Mouse (Mus musculus): Measurements from ENCODE around the gene 1700037C18Rik. TPM values are rescaled to one million over a fixed set of nuclear protein-coding genes. Genes with fewer than 3 reads are reported as not detected.
"Not testable (repeated sequence)": the region's sequence is repeated elsewhere in the genome, so short reads cannot be mapped to it uniquely, and the experiment has no call there.

Gene 1700037C18Rik
- total RNA-seq, 2 experiments from 2014 or later: 5.6 to 7.8 TPM

DNA sequence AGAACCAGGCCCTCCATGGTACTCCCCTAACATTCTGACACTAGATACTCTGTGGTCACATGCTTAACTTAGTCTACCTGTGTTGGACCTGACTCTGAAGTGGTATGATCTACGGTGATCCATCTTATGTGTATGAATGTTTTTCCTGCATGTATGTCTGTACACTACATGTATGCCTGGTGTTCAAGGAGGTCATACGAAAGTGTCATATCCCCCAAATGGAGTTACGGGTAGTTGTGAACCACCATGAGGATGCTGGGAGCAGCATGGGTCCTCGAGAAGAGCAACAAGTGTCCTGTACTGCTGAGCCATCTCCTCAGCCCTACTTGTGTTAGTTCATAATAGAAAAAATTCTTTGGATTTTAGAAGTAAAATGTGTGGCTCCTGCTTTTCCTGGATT is 32.1 kb downstream of the 1700037C18Rik start:
- DNase-seq (ENCODE audit: low spot score in 2 of 2): no peak

GRCm38 (mm10) chr16:3872216-3873047 is 36.1 kb downstream of the 1700037C18Rik start, which contains the start of gene Naa60:
TSS of gene Naa60 (plus strand) at chr16:3872375.
- DNase-seq (ENCODE audit: low spot score in 2 of 2): peak; percentile 80 to 87

DNA sequence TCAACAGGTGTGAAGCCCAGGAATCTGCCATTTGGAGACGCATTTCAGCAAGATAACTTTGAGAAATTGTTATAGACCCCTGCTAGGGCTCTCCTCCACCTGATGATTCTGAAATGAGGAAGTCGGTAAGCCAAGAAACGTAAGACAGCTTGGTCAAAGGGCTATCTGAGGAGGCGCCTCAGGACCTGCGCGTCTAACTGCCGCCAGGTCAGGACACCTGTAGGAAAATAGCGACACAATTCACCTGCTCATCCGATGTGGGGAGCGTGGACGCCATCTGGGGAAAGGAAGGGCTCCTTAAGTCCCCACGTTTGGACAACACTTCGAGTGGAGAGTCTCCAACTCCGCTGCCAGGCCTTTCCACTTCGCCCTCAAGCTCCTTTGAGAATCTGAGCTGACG is 36.7 kb downstream of the 1700037C18Rik start:
- no peak for DNase-seq (ENCODE audit: low spot score in 2 of 2)

GRCm38 (mm10) chr16:3859254-3859653 is 49.2 kb downstream of the 1700037C18Rik start:
- DNase-seq (ENCODE audit: low spot score in 2 of 2): no peak

DNA sequence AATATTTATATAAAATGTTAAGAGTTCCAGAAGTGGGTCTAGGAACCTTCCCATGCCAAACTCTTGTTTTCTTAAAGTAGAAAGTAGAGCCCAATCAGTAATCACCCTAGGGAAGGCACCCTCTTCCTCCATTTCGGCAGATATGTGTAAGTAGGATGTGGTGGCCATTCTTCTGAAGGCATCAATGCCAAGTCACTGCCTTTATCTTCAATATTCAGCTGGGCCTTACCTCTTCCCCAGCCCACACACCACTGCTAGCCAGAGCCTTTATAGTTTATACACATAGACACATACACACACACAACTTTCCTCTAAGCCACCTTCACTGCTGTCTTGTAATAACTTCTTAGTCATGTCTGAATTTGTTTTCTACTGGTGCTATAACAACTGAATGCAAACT is 52.7 kb downstream of the 1700037C18Rik start:
- DNase-seq (ENCODE audit: low spot score in 2 of 2): no peak

DNA sequence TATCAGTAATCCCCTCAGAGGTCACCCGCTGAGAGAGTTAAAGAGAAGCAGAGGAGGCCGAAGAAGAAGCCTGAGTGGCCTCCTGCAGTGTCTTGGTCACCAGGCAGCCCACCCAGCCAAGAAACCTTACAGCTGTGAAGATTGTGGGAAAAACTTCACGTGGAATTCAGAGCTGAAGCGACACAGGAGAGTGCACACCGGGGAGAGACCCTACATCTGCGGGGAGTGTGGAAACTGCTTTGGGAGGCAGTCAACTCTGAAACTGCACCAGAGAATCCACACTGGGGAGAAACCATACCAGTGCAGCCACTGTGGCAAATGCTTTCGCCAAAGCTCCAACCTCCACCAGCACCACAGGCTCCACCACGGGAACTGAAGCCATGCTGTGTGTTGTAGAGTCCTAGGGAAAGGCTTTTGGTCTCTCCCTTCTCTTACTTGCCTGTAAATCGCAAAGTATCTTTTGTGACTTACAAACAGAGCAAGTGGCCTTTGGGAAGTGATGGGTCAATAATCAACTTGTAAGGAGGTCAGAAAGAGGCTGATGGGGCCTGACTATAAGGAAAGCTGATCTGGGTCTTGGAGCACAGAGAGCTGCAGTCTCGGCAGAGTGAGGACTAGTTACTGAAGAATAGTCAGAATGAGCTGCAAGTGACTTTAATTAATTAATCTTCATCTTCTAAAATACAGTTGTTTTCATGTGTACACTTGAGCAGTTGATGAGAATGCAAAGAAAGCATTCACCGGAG is 53.9 kb downstream of the 1700037C18Rik start:
- DNase-seq (ENCODE audit: low spot score in 2 of 2): no peak

DNA sequence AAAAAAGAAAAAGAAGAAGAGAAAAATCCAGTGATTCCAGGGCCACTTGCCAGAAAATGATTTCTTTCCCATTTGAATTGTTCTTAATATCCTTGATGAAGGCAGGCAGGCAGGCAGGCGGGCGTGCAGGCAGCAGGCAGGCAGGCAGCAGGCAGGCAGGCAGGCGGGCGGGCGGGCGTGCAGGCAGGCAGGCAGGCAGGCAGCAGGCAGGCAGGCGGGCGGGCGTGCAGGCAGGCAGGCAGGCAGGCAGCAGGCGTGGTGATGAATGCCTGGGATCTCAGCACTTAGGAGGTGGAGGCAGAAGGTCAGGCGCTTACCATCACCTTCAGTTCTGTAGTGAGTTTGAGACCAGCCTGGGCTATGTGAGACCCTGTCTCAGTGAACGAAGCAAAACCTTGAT is 55.9 kb downstream of the 1700037C18Rik start:
- DNase-seq (ENCODE audit: low spot score in 2 of 2): no peak

GRCm38 (mm10) chr16:3851301-3851700 is 57.2 kb downstream of the 1700037C18Rik start:
- DNase-seq (ENCODE audit: low spot score in 2 of 2): not testable (repeated sequence)

DNA sequence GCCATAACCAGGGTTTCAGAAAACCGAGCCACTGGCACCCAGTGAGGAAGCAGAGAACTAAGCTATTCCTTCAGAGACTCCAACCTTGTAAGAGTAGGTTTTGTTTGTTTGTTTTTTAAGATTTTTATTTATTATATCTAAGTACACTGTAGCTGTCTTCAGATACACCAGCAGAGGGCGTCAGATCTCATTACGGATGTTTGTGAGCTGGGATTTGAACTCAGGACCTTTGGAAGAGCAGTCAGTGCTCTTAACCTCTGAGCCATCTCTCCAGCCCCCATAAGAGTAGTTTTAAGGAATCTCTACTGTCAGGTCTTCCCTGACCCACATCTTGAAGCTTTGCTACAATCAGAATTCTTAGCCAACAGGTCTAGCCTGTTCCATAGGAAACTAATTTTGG is 60.1 kb downstream of the 1700037C18Rik start:
- DNase-seq (ENCODE audit: low spot score in 2 of 2): no peak

- DNase-seq (ENCODE audit: low spot score in 2 of 2): no peak
Measured at GRCm38 (mm10) chr16:3847871-3848270, 60.6 kb downstream of the 1700037C18Rik start.

DNA sequence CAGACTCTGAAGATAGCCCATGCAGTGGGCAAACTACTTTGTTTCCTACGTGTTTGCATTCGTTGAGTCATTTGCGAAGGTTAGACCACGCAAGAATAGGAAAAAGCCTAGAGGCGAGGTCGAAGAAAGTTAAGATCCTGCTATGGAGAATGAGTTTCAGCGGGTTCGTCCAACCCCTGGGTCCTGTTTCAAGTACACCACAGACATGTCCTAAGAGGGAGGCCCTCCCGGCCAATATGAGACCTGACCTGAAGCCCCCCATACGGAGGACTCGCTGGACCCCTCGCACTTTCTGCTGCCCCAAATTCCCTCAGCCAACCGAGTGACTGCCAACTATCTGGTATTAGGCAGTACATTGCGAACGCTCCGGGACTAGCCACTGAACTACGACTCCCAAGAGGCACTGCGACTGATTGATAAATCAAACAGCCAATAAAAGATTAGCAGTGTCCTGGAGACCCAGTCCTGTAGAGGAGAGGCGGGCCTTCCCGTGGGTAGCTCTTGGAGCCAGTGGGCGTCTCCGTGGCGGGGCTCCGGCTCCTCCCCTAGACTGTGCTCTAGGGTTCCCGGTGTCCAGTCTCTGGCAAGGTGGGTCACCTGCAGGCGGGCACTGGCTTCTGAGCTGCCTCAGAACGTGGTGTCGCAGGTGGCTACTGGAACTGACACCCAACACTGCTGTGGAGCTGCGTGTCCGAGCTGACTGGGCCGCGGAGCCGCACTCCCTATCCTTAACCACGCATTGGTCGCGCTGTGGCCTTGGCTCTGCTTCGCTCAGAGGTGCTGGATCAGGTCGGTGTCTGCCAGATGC is 61.6 kb downstream of the 1700037C18Rik start, which contains the start of gene Zfp174:
Gene Zfp174 (plus strand): TSS at position 558 of the 808 bp plus-strand sequence.
- peak; percentile 87 to 94 for DNase-seq (ENCODE audit: low spot score in 2 of 2)

Small RNA genes lying within 50 kb of the gene (microRNA-seq; reads per million reads assigned to microRNA genes)
- gene Gm23493: 0 reads per million in 2 experiments

Other genes starting within 250 kb of the 1700037C18Rik start
- gene Mefv, start 190.6 kb downstream of the 1700037C18Rik start, total RNA-seq (2021): not detected
- gene Zfp263, start 164.6 kb downstream of the 1700037C18Rik start, total RNA-seq (2021): 10 to 100 TPM; 17.2 to 19.3 TPM
- not detected for gene Olfr15, start 77.8 kb downstream of the 1700037C18Rik start, total RNA-seq (2021)
- gene Zfp174, start 61.4 kb downstream of the 1700037C18Rik start, total RNA-seq (2021): 1 to 10 TPM; 3.8 to 4.1 TPM
- 100 to 1,000 TPM; 113 to 116 TPM for gene Naa60, start 36.3 kb downstream of the 1700037C18Rik start, total RNA-seq (2021)
- 10 to 100 TPM; 27.0 to 27.4 TPM for gene Zfp597, start 24.1 kb downstream of the 1700037C18Rik start, total RNA-seq (2021)
- gene Gm20695, start 24.0 kb downstream of the 1700037C18Rik start, total RNA-seq (2021): not detected
- gene Cluap1, start 112 bp upstream of the 1700037C18Rik start, total RNA-seq (2021): 10 to 100 TPM; 28.2 to 29.3 TPM
- gene Nlrc3, start 67.9 kb upstream of the 1700037C18Rik start, total RNA-seq (2021): 1 to 10 TPM; 2.0 to 2.3 TPM
- 10 to 100 TPM; 49.3 to 51.6 TPM for gene Slx4, start 95.1 kb upstream of the 1700037C18Rik start, total RNA-seq (2021)
- not detected for gene Dnase1, start 128.3 kb upstream of the 1700037C18Rik start, total RNA-seq (2021)
- gene Trap1, start 169.1 kb upstream of the 1700037C18Rik start, total RNA-seq (2021): 10 to 100 TPM; 67.6 to 74.8 TPM

Data from left cerebral cortex, adult 18-20 months (tissue).